ENCODE assay signal across 8 mouse cellular contexts in the genomic region with DNA sequence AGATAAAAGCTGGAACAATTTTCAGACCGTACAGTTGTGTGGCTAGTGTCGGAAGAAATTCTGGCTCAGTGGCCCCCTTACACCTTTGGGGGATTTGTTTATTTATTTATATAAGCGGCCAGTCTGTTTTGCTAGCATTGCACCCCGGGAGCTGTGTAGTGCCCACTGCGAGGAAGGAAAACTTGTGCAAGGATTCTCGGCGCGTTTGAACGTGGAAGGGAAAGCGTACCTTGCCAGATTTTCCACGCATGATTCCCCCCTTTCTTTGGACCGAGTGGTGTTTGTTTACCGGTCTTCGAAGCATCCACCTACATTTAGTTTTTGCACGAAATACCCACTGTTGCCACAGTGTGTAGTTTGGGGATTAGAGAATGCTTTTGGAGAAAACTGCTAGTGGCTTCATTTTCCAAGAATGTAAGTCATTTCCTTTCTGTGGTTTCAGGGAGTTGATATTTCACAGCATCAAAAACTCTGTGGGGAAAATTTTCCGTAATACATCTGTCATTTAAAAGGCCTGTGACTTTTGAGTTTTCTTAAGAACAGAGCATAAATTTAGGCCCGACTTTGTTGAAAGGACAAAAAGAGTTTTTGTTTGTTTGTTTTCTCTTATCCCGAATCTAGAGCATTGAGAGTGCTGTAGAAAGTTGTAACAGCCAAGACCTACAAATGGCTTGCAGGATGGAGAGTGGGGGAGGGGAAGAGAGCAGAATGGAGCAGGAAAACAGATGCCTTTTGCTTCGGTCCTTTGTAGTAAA. TPM values are rescaled to one million over a fixed set of nuclear protein-coding genes. Genes with fewer than 3 reads are reported as not detected.
DNase-seq lines count a peak whose midpoint lies in the region; ATAC-seq and TF ChIP-seq lines count a peak whose summit lies in the region.

No protein-coding gene starts in this region.

- no peak for ATAC-seq in forebrain, embryonic 15.5 days (replicated peaks)
- ATAC-seq in kidney, embryonic 15.5 days (replicated peaks; ENCODE audit: low FRiP score) = no peak
- ATAC-seq in midbrain, embryonic 13.5 days = no peak

- H3K9ac ChIP-seq in MEL (ENCODE audit: control insufficient read depth, low read depth, low read length, poor library complexity, severe bottlenecking) = peak overlapping the region; percentile 76
- peak overlapping the region; percentile 80 for H3K9ac ChIP-seq in forebrain, embryonic 15.5 days (replicated peaks)
- H3K9ac ChIP-seq in kidney, embryonic 15.5 days = peak overlapping the region; percentile 88
- H3K9ac ChIP-seq in midbrain, embryonic 13.5 days (replicated peaks) = peak overlapping the region; percentile 78

- no peak for TF ChIP-seq POLR2A in MEL (IDR thresholded peaks at IDR 0.05; ENCODE audit: control insufficient read depth in 1 of 2, insufficient read depth in 1 of 2, low read depth in 1 of 2, low read length in 2 of 2, poor library complexity in 1 of 2)

- WGBS in forebrain, embryonic 15.5 days = 1% methylated on average over 19 of the region's 19 CpGs
- WGBS in kidney, embryonic 15.5 days = 2% methylated on average over 19 of the region's 19 CpGs
- WGBS in midbrain, embryonic 13.5 days = 2% methylated on average over 19 of the region's 19 CpGs

- H3K36me3 ChIP-seq in MEL (ENCODE audit: control insufficient read depth in 1 of 2, insufficient read depth in 2 of 2, low read length in 2 of 2) = peaks cover 0 to 9% of the 10 kb centered on the region in 2 experiments; a peak in 2 of 4 replicates
- no peaks in the 10 kb centered on the region for H3K36me3 ChIP-seq in forebrain, embryonic 15.5 days
- H3K36me3 ChIP-seq in kidney, embryonic 15.5 days = no peaks in the 10 kb centered on the region
- H3K36me3 ChIP-seq in midbrain, embryonic 13.5 days = no peaks in the 10 kb centered on the region

- H3K4me3 ChIP-seq in MEL (ENCODE audit: control insufficient read depth in 1 of 2, insufficient read depth in 1 of 2, low read depth in 2 of 2, low read length in 2 of 2) = peak overlapping the region; percentile 56 to 70
- peak overlapping the region; percentile 94 for H3K4me3 ChIP-seq in forebrain, embryonic 15.5 days
- peak overlapping the region; percentile 88 for H3K4me3 ChIP-seq in kidney, embryonic 15.5 days (replicated peaks)
- H3K4me3 ChIP-seq in midbrain, embryonic 13.5 days (replicated peaks) = peak overlapping the region; percentile 72

- TF ChIP-seq CTCF in MEL (IDR thresholded peaks at IDR 0.05 in 2 of 3, conservative IDR thresholded peaks at IDR 0.05 in 1 of 3; ENCODE audit: control insufficient read depth in 1 of 3, insufficient read depth in 1 of 3, low read depth in 2 of 3, low read length in 3 of 3, poor library complexity in 1 of 3, severe bottlenecking in 1 of 3) = no peak

- intact Hi-C loops in gastrocnemius, postnatal 14 days (cut with DNase I; ENCODE audit: low total_unique reads) = no loop called here

- no peaks in the 10 kb centered on the region; the same call in 1 of the 2 replicates for H3K79me2 ChIP-seq in MEL (ENCODE audit: control insufficient read depth, insufficient read depth, low read length, poor library complexity)

- DNase-seq in adrenal gland, postnatal 10 days = peak; percentile 29
- DNase-seq in adrenal gland, postnatal 4 days (ENCODE audit: low spot score in 2 of 2) = no peak
- peak; percentile 33 for DNase-seq in MEL (ENCODE audit: low read depth, low spot score)
- no peak for DNase-seq in gastrocnemius, postnatal 14 days
- no peak for DNase-seq in layer of hippocampus, adult 11-12 months (ENCODE audit: low spot score)

- peaks cover 0 to 5% of the 10 kb centered on the region in 2 experiments; a peak in 2 of 4 replicates for H3K4me1 ChIP-seq in MEL (ENCODE audit: control insufficient read depth in 1 of 2, insufficient read depth in 2 of 2, low read length in 2 of 2)
- H3K4me1 ChIP-seq in forebrain, embryonic 15.5 days = peaks cover 29% of the 10 kb centered on the region
- H3K4me1 ChIP-seq in kidney, embryonic 15.5 days = peaks cover 35% of the 10 kb centered on the region
- peaks cover 30% of the 10 kb centered on the region for H3K4me1 ChIP-seq in midbrain, embryonic 13.5 days (replicated peaks)

- TF ChIP-seq RAD21 in MEL (IDR thresholded peaks at IDR 0.05; ENCODE audit: low read depth, low read length) = no peak

- no peak overlapping the region for H3K27ac ChIP-seq in MEL (ENCODE audit: control insufficient read depth, low read depth, low read length)
- peak overlapping the region; percentile 96 for H3K27ac ChIP-seq in forebrain, embryonic 15.5 days (replicated peaks)
- peak overlapping the region; percentile 98 for H3K27ac ChIP-seq in kidney, embryonic 15.5 days
- peak overlapping the region; percentile 87; the same call in 1 of the 2 replicates for H3K27ac ChIP-seq in midbrain, embryonic 13.5 days

- peaks cover 5 to 7% of the 10 kb centered on the region in 2 experiments; a peak in 3 of 4 replicates for H3K27me3 ChIP-seq in MEL (ENCODE audit: control insufficient read depth in 1 of 2, insufficient read depth in 2 of 2, low read length in 2 of 2)
- no peaks in the 10 kb centered on the region for H3K27me3 ChIP-seq in forebrain, embryonic 15.5 days
- H3K27me3 ChIP-seq in kidney, embryonic 15.5 days = no peaks in the 10 kb centered on the region
- H3K27me3 ChIP-seq in midbrain, embryonic 13.5 days = no peaks in the 10 kb centered on the region

- H3K9me3 ChIP-seq in MEL (replicated peaks; ENCODE audit: insufficient read depth, low read length) = no peaks in the 10 kb centered on the region
- H3K9me3 ChIP-seq in forebrain, embryonic 15.5 days = no peaks in the 10 kb centered on the region
- no peaks in the 10 kb centered on the region for H3K9me3 ChIP-seq in kidney, embryonic 15.5 days (replicated peaks)
- no peaks in the 10 kb centered on the region for H3K9me3 ChIP-seq in midbrain, embryonic 13.5 days

- H3K4me2 ChIP-seq in forebrain, embryonic 15.5 days (replicated peaks) = peak overlapping the region; percentile 86
- H3K4me2 ChIP-seq in kidney, embryonic 15.5 days = peak overlapping the region; percentile 81
- peak overlapping the region; percentile 85 for H3K4me2 ChIP-seq in midbrain, embryonic 13.5 days (replicated peaks)

- TF ChIP-seq EP300 in MEL (IDR thresholded peaks at IDR 0.05; ENCODE audit: low read depth in 1 of 2, low read length in 2 of 2) = no peak

TF ChIP-seq in MEL, 35 proteins besides CTCF, POLR2A, EP300 and RAD21:
- no peak for TF ChIP-seq MYB (IDR thresholded peaks at IDR 0.05; ENCODE audit: low read depth, low read length)
- no peak for TF ChIP-seq GATA1 (IDR thresholded peaks at IDR 0.05; ENCODE audit: low read depth, low read length)
- no peak for TF ChIP-seq ETS1 (IDR thresholded peaks at IDR 0.05; ENCODE audit: low read depth, low read length)
- no peak for TF ChIP-seq NRF1 (IDR thresholded peaks at IDR 0.05; ENCODE audit: insufficient read depth, low read depth, low read length, poor library complexity, severe bottlenecking)
- TF ChIP-seq SMC3 (IDR thresholded peaks at IDR 0.05; ENCODE audit: low read depth, low read length) = no peak
- no peak for TF ChIP-seq ZC3H11A (IDR thresholded peaks at IDR 0.05; ENCODE audit: low read depth, low read length)
- TF ChIP-seq USF1 (IDR thresholded peaks at IDR 0.05; ENCODE audit: low read depth, low read length) = no peak
- no peak for TF ChIP-seq USF2 (IDR thresholded peaks at IDR 0.05; ENCODE audit: borderline replicate concordance in 1 of 2, insufficient read depth in 1 of 2, low read depth in 1 of 2, low read length in 2 of 2)
- no peak for TF ChIP-seq MEF2A (IDR thresholded peaks at IDR 0.05; ENCODE audit: extremely low read depth, insufficient replicate concordance, low read depth, low read length, poor library complexity, severe bottlenecking)
- no peak for TF ChIP-seq E2F4 (IDR thresholded peaks at IDR 0.05; ENCODE audit: borderline replicate concordance, low read depth, low read length)
- TF ChIP-seq ZMIZ1 (IDR thresholded peaks at IDR 0.05; ENCODE audit: low read depth, low read length) = no peak
- no peak for TF ChIP-seq CHD1 (IDR thresholded peaks at IDR 0.05; ENCODE audit: low read depth, low read length)
- TF ChIP-seq BHLHE40 (IDR thresholded peaks at IDR 0.05; ENCODE audit: borderline replicate concordance, low read depth, low read length) = no peak
- TF ChIP-seq ZKSCAN1 (IDR thresholded peaks at IDR 0.05; ENCODE audit: low read depth, low read length) = no peak
- no peak for TF ChIP-seq UBTF (IDR thresholded peaks at IDR 0.05; ENCODE audit: borderline replicate concordance, insufficient read depth, low read depth, low read length)
- no peak for TF ChIP-seq ELF1 (IDR thresholded peaks at IDR 0.05; ENCODE audit: low read depth, low read length)

RNA-seq across cellular contexts. Expression of a gene that starts 1.2 kb away (rescaled TPM):
- total RNA-seq in adrenal gland, postnatal 10 days (2021) = 10 to 100 TPM; 32.0 to 38.6 TPM
- total RNA-seq in adrenal gland, postnatal 4 days (2021) = 10 to 100 TPM; 39.2 to 39.3 TPM
- 3.6 and 3.7 TPM in 2 replicates for total RNA-seq in MEL (2012; rRNA removed)
- 1 to 10 TPM in 1 of 2 experiments, not detected in 1; 5.0 TPM for polyA plus RNA-seq in MEL (2012; ENCODE audit: insufficient read depth in 1 of 2, insufficient read length in 2 of 2, low read depth in 1 of 2, low replicate concordance in 2 of 2, missing spikeins in 1 of 2)
- polyA plus RNA-seq in forebrain, embryonic 15.5 days (2015; fragmentation: Nextera tagmentation; extraction: Ambion mirVana) = 11.8 and 11.9 TPM in 2 replicates
- polyA plus RNA-seq in kidney, embryonic 15.5 days (2015; fragmentation: Nextera tagmentation; extraction: Ambion mirVana) = 19.4 and 19.9 TPM in 2 replicates
- polyA plus RNA-seq in midbrain, embryonic 13.5 days (2015; fragmentation: Nextera tagmentation; extraction: Ambion mirVana) = 7.4 and 7.7 TPM in 2 replicates
- 10 to 100 TPM; 21.4 to 23.6 TPM for total RNA-seq in gastrocnemius, postnatal 14 days (2021)

Comparison
In these comparisons a context has a peak if more than half of its experiments do, and no peak if none do; other contexts are left out.
1. DNase-seq: peak in adrenal gland, postnatal 10 days (single experiment) and MEL (single experiment); none in adrenal gland, postnatal 4 days (0 of 2), gastrocnemius, postnatal 14 days (single experiment) and layer of hippocampus, adult 11-12 months (single experiment).
2. Peak in every context shown above with its lines, with median percentiles within 50 percentile points of each other: H3K4me3 ChIP-seq, H3K9ac ChIP-seq and H3K4me2 ChIP-seq.